Mouse (Mus musculus): Measurements from ENCODE around the gene Cmtr1.

GRCm38 (mm10) chr17:29680174-29680573 lies 19.8 kb downstream of the Cmtr1 start:
- TF ChIP-seq MAZ (IDR thresholded peaks at IDR 0.05; ENCODE audit: low read depth, low read length) (no peak), EP300 (IDR thresholded peaks at IDR 0.05; ENCODE audit: low read depth in 1 of 2, low read length in 2 of 2) (no peak), CTCF (IDR thresholded peaks at IDR 0.05 in 2 of 3, conservative IDR thresholded peaks at IDR 0.05 in 1 of 3; ENCODE audit: control insufficient read depth in 1 of 3, insufficient read depth in 1 of 3, low read depth in 2 of 3, low read length in 3 of 3, poor library complexity in 1 of 3, severe bottlenecking in 1 of 3) (no peak), POLR2A (IDR thresholded peaks at IDR 0.05; ENCODE audit: control insufficient read depth in 1 of 2, insufficient read depth in 1 of 2, low read depth in 1 of 2, low read length in 2 of 2, poor library complexity in 1 of 2) (no peak), ZMIZ1 (IDR thresholded peaks at IDR 0.05; ENCODE audit: low read depth, low read length) (no peak), TBP (IDR thresholded peaks at IDR 0.05; ENCODE audit: low read depth, low read length) (no peak), SMC3 (IDR thresholded peaks at IDR 0.05; ENCODE audit: low read depth, low read length) (no peak)
